Mouse (Mus musculus) thymus, postnatal 36 days (tissue): Measurements from ENCODE around the gene Rfwd3.
"Not testable (repeated sequence)": the region's sequence is repeated elsewhere in the genome, so short reads cannot be mapped to it uniquely, and the experiment has no call there.

Experiments
- DNase-seq, 2 experiments: peaks; one replicate each; pipeline ENCODE4 v3.0.0; 2022; ENCODE audit warnings: mixed read lengths in 2 of 2

Rfwd3 gene

GRCm38 (mm10) chr8:111299821-111300568 is at the start of gene Rfwd3:
Gene Rfwd3 (minus strand): TSS chr8:111300222.
- DNase-seq = peak; percentile 91 to 95

GRCm38 (mm10) chr8:111343225-111343624 is 43.2 kb upstream of the Rfwd3 start:
- peak; percentile 65 to 74 for DNase-seq

DNA sequence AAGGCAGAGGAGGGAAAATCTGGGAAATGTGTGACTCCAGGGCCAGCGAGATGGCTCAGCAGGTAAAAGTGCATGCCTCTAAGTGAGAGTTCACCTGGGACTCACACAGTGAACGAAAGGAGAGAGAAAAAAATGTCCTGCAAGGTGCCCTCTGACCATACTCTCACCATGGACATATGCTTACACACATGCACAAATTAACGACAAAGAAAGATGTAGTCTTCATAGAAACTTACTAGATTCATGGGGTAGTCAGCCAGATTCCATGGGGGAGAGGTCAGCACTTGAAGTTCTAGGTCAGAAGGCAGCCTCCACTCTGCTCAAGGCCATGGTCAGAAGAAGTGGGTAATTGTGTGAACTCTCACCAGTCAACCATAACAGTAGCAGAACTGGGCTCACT is 40.2 kb upstream of the Rfwd3 start:
- no peak for DNase-seq

GRCm38 (mm10) chr8:111338370-111339208 is 38.6 kb upstream of the Rfwd3 start:
- no peak for DNase-seq

DNA sequence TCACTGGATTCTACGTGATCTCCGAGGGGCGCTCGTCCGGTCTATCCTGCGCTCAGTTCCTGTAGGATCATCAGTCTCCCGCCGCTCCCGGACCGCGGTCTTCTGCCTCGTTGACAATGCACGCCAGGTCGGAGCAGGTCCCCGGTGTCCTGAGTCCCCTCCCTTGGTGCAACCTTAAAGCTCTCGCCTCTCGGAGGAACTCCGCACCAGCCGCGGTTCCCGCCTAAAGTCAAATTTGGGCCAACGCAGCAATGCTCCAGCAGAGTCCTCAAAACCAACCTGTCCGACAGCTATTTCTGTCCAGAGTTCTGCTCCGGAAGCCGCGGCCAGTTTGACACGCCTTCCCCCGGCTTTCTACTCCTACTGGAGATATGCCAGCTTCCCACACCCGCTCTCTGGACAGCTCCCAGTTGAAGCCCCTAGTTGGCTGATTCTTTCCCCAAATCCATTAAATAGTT is 37.9 kb upstream of the Rfwd3 start, which contains the start of gene Mlkl:
Gene Mlkl, minus strand, starts transcription at position 288 of the 458 bp plus-strand sequence.
- peak; percentile 16 to 17 for DNase-seq

DNA sequence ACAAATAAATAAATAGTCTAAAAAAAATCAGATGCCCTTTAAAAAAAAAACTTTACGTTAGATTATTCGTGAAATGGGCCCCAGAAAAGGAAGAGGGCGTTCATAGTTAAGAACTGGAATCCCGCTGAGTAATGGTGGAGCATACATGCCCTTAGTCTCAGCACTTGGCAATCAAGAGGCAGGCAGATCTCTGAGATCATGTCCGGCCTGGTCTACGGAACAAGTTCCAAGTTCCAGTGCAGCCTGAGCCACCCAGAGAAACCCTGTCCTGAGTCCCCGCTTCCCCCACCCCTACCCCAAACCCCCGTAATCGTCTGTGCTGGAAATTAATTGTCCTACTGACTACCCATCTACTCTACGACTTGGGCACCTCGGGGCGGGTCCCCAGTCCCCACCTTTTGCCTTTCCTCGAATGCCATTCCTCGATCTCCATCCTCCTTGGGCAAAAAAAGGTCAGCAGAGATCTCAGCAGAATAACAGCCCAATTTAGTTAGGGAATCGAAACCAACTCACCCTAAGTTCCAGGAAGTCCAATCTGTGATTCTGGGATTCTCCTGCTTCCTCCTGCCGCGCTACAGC is 37.4 kb upstream of the Rfwd3 start:
- no peak for DNase-seq

- no peak for DNase-seq
Measured at GRCm38 (mm10) chr8:111336692-111337091, 36.7 kb upstream of the Rfwd3 start.

DNA sequence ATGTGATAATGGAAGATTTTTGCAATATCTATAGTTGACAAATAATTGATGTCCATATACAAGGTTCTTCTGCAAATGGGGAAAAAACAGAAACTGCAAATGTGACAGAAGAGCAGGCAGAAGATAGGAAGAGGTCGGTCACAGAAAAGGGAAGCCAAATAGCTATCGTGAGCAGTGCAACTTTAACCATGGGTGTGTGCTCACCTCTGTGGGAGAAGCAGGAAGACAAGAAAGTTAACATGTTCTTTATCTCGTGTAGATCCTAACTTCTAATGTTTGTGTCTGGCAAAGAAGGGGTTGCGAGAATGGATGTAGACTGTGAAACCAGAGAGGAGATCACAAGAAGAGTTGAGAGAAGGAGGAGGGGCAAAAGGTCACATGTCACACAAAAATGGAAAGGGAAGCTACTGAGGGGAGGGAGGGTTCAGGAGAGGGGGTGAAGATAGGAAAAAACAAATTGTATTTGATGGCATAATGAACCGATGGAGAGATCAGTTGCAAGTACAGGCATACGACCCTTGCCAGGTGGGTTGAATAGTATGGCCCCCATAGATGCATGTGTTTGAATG is 25.3 kb upstream of the Rfwd3 start:
- no peak for DNase-seq

GRCm38 (mm10) chr8:111314729-111315128 is 14.7 kb upstream of the Rfwd3 start:
- no peak for DNase-seq

DNA sequence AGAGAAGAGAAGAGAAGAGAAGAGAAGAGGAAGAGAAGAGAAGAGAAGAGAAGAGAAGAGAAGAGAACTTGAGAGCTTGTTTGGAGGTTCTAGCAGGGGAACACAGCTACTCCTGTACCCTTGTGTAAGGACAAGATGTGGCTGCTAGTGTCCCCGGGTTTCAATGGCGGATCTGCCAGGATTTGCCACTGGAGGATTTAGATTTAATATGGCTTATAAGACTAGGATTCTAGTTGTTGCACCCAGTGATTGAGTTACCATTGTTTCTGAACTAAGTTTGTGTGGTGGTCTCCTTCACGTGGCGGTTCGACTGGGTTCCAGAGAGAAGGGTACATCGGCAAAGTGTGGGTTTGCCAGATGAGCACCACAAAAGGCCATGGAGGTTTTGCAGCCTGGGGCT is 13.9 kb upstream of the Rfwd3 start:
- DNase-seq = not testable (repeated sequence)

DNA sequence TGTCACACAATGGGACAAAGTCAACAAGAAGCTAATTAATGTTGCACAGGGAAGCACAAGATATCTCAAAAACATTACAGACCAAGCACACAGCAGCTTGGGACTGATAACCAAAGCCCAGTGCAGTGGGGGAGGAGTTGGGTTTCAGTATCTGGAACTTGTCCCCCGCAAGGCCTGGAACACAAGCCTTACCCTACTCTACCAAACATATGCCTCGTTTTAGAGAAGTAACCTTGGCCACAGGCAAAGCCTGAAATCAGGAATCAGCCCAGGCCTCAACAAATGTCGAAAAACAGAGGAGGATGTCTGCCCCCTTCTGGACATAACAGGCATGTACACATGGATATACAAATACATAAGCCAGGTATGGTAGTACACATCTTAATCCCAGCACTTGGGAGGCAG is 12.7 kb upstream of the Rfwd3 start:
- no peak for DNase-seq

DNA sequence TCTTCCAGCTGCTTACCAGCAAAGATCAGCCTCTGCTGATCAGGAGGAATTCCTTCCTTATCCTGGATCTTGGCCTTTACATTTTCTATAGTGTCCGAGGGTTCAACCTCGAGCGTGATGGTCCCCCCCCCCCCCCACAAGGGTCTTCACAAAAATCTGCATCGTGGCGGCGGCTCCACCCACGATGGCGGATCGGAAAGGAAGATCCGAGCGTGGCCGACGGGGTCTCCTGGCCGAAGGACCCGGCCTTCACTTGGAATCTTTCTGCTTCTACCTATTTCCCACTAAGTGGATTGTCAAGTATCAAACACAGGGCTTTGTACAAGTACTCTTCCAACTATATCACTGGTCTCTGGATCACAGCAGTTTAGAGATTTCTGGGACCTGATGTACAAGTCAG is 10.0 kb upstream of the Rfwd3 start:
- DNase-seq = not testable (repeated sequence)

- DNase-seq = no peak
Measured at GRCm38 (mm10) chr8:111305031-111305730, 5.2 kb upstream of the Rfwd3 start.

DNA sequence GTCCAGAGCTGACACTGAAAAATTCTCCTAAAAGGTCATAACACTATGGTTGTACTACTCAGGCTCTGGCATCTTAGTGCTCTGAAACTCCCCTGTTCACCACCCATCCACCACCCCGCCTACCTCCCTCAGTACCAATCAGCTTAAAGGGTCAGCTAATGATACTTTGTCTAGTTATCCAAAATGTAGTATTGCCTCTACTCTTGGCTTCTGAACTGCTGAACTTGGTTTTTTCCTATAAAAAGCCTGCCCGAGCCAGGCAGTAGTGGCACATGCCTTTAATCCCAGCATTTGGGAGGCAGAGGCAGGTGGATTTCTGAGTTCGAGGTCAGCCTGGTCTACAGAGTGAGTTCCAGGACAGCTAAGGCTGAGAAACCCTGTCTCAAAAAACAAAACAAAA is 4.3 kb upstream of the Rfwd3 start:
- no peak for DNase-seq

- not testable (repeated sequence) for DNase-seq
Measured at GRCm38 (mm10) chr8:111303076-111303803, 3.2 kb upstream of the Rfwd3 start.

GRCm38 (mm10) chr8:111300597-111301546 is 850 bp upstream of the Rfwd3 start:
- peak in 1 of 2 experiments; percentile 24 for DNase-seq

DNA sequence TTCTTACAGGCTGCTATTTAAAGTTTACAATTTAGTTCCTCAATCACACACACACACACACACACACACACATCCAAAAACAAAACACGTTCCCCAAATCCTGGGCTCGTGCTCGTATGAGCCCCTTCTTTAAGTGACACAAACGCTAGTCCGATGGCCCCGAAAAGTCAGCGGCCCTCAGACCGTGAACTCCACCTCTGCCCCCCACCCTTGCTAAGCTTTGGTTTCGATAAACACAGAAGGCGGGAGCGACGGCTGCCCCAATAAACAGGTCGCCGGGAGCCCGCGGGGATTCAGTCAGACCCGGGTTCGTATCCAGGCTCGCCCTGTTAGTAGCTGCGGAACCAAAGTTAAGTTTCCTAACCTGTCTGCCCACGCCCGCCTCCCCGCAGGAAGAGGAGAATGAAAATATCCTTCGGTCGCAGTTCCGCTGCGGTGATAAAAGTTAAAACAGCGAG is 630 bp downstream of the Rfwd3 start:
- DNase-seq = peak; percentile 66 to 67

DNA sequence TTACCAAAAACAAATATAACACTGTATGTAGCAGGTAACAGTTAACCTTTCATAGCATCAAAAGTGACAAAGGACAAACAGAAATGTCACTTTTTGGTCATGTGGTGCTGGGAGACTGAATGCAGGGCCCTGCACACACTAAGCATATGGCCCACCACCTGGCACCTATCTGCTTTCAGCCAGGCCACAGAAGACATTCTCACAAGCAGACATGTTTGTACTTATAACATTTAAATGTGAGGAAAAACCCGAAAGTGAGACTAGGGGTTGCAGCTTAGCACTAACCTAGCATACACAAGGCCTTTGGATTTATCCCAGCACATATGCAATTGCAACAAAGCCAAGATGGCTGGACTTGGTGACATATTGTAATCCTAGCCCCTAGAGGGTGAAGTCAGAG is 2.0 kb downstream of the Rfwd3 start:
- DNase-seq = no peak

- DNase-seq = no peak
Measured at GRCm38 (mm10) chr8:111291733-111292132, 8.3 kb downstream of the Rfwd3 start.

GRCm38 (mm10) chr8:111290586-111290985 is 9.4 kb downstream of the Rfwd3 start:
- no peak for DNase-seq
